Mouse (Mus musculus) sigmoid colon, adult 10 weeks (tissue): ENCODE results near the gene Ranbp9. TPM values are rescaled to one million over a fixed set of nuclear protein-coding genes. Genes with fewer than 3 reads are reported as not detected.

ENCODE experiments used
- polyA plus RNA-seq: library from polyadenylated mRNA; stranded (reverse); fragments of 350-450 nt; fragmentation: Illumina TruSeq; extraction: RNeasy Lipid Tissue Mini Kit (QIAGEN cat#74804); gene quantifications from one replicate; pipeline ENCODE4 v1.2.3, GENCODE M21; 2014; ENCODE audit warnings: low read depth, low replicate concordance

Gene Ranbp9
- polyA plus RNA-seq, result 117 TPM

DNA sequence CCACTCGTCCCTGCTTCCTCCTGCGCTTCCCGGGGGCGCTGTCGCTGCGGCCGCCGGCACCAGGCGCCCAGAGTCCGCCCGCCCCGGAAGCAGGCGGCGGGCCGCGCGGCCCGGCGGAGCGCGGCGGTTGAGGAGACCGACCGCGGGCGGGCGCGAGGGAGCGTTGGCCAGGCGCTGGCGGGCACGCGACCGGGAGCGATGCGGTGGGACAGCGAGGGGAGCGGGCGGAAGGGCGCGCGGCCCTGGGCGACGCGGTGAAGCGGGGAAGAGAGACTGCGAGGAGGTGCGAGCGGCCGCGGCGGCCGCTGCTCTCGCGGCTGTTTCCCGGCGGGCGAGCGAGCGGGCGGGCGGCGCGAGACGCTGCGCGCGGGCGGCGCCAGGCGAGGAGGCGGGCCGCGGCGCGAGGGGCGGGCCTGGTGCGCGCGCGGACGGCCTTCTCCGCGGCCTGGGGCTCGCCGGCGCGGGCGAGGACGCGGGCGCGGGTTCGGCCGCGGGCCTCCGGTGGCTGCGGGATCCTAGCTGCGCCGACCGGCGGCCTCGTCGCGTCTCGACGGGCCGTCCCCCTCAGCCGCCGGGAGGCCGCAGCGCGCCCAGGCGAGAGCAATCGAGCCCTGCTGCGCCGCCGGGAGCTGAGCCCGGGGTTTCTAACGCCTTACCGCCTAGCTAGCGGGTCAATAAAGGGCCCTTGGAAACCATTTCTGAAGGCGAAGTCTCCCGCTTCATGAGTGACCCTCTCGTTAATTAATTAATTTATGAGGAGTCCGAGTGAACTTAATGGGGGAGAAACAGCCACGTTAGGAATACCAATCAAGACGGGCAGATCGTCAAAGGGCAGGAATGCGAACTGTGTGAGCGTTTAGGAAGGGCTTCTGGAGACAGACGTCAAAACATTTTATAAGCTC lies at the start of gene Ranbp9:
Gene Ranbp9, minus strand, starts transcription at position 326 of the 902 bp plus-strand sequence.

DNA sequence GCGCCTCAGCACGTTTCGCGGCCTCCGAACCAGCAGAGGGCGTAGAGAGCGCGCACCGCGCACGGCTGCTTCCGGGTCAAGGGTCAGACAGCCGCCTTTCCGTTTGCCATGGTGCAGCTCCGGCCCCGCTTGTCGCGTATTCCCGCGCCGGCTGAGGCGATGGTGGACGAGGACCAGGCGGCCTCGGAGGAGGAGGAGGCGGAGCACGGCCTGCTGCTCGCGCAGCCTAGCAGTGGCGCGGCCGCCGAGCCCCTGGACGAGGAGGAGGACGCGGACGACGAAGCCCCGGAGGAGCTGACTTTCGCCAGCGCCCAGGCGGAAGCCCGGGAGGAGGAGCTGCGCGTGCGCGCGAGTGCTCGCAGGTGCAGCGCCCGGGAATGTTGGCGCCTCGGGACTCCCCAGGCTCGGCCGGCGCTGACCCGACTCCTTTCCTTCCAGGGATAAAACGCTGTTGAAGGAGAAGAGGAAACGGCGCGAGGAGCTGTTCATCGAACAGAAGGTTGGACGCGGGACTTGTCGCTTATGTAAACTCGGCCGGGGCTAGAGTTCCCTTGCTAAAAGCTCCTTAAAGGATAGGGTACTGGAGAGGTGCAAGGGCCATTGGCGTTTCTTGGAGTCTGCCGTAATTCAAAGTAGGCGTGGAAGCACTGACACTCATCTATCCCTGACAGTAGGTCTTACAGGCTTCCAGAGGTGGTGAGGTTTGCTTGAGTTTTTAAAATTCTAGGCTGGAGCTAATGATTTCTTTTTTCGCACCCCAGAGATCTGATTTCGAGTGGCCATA lies 82.6 kb downstream of the Ranbp9 start, which contains the start of gene Nol7:
Gene Nol7, plus strand, starts transcription at position 94 of the 784 bp plus-strand sequence.

GRCm38 (mm10) chr13:43364985-43365824 lies 115.9 kb downstream of the Ranbp9 start, which contains the start of gene Sirt5:
Gene Sirt5, plus strand, starts transcription at chr13:43365496.

Other genes with a start within 250 kb of the Ranbp9 start
- gene Gfod1, start 177.1 kb downstream of the Ranbp9 start, polyA plus RNA-seq, result 2.8 TPM
- gene Sirt5, start 115.8 kb downstream of the Ranbp9 start, polyA plus RNA-seq, result 11.2 TPM
- 312 TPM for gene Nol7, start 82.9 kb downstream of the Ranbp9 start, polyA plus RNA-seq
- 97.7 TPM for gene Mcur1, start 78.9 kb upstream of the Ranbp9 start, polyA plus RNA-seq
- gene Rnf182, start 134.4 kb upstream of the Ranbp9 start, polyA plus RNA-seq, result 0.13 TPM